Mouse (Mus musculus) thymus, postnatal 36 days (tissue): ENCODE data around the gene Pard3b.

Source experiments
- DNase-seq, 2 experiments: peaks; one replicate each; pipeline ENCODE4 v3.0.0; 2022; ENCODE audit warnings: mixed read lengths in 2 of 2

The Pard3b gene

DNA sequence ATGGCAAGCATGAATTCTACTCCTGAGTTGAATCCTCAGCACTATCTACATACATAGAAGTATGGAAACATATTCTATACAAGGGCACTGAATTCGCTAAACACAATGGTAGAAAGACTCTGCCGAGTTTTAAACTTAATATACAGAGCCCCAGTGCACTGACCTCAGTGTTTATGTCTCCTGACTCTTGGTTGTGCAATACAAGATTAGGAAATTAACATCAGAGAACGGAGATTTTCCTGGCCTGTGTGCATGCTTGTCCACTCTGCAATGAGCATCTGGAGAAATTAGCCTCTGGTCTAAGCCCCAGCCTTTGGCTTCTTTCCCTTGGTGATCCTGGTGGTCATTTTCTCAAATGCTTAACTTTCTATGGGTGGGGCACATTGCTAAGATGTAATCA lies 774.4 kb downstream of the Pard3b start:
- DNase-seq: no peak

GRCm38 (mm10) chr1:62414521-62414920 lies 775.9 kb downstream of the Pard3b start:
- DNase-seq: no peak

DNA sequence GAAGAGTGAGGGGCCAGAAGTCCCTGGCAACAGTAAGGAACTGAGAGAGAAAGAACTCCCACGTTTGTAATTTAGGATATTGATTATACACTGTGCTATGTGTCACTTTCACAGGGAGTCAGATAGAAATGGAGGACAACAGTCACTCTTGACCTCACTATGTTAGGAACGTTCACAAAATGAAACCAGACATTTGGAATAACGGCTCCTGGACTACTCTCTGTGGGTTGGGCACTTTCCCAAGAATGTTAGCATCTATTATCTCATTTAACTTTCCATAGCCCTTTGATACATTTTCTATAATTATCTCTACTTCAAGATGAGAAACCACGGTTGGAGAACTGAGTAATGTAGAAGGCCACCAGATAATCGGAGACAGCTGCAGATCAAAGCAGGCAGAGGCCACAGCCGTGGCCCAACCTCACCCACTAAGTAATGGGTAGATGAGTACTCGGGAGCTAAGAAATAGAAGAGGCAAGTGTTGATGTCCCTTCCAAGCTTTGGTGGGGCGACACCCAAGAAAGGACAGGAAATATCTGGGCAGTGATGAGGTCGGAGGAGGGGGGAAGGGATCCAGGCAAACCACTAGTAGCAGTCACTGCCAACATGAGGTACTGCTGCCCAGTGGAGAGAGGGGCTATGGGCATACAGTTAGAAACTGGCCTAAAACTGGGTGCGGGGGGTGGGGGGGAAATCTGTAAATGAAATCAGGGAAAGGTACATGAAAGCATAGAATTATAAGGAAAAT lies 778.2 kb downstream of the Pard3b start:
- no peak for DNase-seq

DNA sequence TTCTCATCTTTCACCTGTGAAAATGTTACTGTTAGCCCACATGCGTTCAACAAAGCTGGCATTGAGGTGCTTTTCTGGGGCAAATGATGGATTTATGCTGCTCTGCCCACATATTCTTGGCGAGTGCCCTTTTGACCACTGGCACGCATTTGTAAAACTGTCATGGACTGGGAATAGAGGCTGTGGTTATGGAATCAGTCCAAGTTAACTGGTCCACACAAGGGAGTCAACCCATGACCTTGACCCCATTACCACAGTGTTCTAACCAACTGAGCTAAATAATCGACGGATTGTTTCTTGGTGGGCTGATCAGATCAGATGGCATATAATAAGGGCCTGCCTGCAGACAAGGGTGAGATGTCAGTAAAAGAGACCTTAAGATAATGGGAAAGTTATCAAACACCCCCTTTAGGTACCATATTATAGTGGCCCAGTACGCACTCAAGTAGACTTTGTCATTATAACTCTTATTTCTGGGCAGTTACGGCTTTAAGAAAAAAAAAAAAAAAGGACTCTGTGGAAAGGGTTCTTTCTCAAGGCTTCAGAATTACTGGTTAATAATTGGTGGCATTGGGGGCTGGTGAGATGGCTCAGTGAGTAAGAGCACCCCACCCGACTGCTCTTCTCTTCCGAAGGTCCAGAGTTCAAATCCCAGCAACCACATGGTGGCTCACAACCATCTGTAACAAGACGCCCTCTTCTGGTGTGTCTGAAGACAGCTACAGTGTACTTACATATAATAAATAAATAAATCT lies 784.4 kb downstream of the Pard3b start:
- no peak for DNase-seq

GRCm38 (mm10) chr1:62425369-62425768 lies 786.7 kb downstream of the Pard3b start:
- no peak for DNase-seq

DNA sequence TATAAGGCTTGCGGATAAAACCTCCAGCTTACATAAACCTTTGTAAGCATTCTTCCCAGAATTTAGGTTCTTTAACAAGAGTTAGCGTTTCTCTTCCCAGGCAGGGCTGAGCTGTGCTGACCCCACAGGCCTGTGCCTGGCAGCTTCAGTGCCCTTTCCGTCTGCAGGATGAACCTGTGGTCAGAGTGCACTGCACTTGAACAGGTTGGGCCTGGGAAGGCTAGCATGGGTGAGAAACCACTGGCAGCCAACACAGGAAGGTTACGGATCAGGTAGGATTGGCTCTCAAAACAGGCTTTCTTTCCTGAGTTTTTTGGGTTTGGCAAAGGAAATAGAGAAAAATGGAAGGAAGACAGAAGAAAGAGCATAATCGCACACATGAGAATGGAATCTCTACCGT lies 790.1 kb downstream of the Pard3b start:
- no peak for DNase-seq

- DNase-seq: no peak
Observed at GRCm38 (mm10) chr1:62429333-62430182, 790.9 kb downstream of the Pard3b start.

- no peak for DNase-seq
Observed at GRCm38 (mm10) chr1:62431054-62431453, 792.4 kb downstream of the Pard3b start.

- no peak for DNase-seq
Observed at GRCm38 (mm10) chr1:62433891-62434290, 795.3 kb downstream of the Pard3b start.

DNA sequence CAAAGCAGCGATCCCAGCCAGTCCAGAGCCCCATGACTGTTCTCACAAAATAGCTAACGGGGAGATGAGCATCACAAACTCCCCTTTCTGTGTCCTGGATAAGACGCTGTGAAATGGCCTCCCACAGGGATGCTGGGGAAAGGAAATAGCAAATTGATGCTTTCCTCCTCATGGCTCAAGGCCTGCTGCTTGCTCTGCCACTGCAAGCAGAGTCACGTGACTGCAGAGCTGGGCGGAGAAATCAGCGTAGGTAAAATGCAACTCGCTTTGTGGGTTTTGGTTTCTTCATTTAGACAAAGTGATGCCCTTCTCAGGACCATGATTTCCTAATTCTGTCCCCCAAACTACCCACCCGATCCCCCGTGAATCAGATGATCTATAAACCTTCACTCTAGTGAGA lies 797.2 kb downstream of the Pard3b start:
- no peak for DNase-seq

GRCm38 (mm10) chr1:62436304-62436703 lies 797.7 kb downstream of the Pard3b start:
- DNase-seq: no peak

GRCm38 (mm10) chr1:62437493-62437892 lies 798.9 kb downstream of the Pard3b start:
- no peak for DNase-seq

DNA sequence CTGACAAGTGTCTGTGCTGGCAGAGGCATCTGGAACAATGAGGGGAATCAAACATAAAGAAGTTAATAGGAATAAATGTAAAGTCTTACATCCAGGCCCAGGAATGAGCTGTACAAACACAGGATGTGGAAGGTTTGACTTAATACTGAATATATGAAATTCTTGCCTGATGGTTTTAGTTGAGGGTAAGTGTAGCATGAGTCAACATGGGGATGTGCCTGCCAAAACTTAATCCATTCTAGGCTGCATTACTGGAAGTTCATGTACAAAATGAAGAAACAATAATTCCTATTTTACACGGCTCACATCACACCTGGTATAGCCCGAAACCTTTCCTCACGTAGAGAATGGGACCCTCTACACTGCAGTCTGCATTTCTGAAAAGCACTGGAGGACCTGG lies 805.8 kb downstream of the Pard3b start:
- no peak for DNase-seq

- DNase-seq: no peak
Observed at GRCm38 (mm10) chr1:62446818-62447217, 808.2 kb downstream of the Pard3b start.

DNA sequence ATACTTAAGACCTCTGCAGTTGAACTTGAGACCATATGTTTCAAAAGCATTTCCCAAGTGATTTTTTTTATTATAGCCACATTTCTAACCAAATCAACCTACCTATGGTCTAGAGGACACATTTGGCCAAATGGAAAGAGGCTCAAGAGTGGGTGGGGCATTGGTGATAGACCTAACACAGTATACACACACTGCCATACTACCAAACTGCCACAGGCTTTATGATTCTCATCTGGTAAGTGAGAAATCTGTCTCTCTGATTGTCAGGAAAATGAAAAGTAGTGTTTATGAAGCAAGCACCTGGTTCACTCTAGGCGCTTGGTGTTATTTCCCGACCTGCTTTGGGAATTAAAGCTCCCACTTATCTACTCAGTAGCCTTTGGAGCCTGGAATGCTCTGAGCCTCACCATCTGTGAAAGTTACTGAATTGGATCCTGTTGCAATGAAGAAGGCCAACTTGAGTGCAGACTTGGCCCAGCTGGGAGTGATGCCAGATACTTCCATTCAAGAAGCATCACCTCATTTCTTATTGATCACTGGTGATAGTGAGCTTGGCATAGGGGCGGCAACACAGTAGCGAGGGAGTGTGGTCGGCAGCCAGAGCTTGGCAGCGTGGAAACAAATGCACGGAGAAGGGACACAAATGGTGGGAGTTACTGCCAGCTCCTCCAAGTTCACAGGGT lies 810.7 kb downstream of the Pard3b start:
- no peak for DNase-seq

DNA sequence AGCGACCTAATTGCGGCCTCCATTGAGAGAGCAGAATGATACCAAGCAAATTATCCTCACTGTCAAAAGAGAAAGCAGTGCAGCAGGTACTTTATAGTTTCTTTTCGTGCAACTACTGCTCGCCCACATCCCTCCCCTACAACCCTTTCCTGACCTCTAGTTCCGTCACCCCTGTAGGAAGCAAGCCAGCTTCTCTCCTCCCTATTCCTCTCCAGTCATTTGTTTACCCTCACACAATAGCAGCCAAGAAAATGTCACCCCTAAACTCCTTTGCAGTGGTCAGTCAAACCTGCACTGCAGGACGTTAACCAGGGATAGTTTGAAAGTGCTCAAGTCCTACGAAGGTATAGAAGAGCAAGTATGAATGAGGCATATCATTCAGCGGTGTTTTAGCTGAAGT lies 826.9 kb downstream of the Pard3b start:
- no peak for DNase-seq

GRCm38 (mm10) chr1:62466544-62466943 lies 827.9 kb downstream of the Pard3b start:
- no peak for DNase-seq

- DNase-seq: no peak
Observed at GRCm38 (mm10) chr1:62483059-62483458, 844.4 kb downstream of the Pard3b start.

- no peak for DNase-seq
Observed at GRCm38 (mm10) chr1:62488871-62489270, 850.2 kb downstream of the Pard3b start.

- no peak for DNase-seq
Observed at GRCm38 (mm10) chr1:62499146-62499545, 860.5 kb downstream of the Pard3b start.

DNA sequence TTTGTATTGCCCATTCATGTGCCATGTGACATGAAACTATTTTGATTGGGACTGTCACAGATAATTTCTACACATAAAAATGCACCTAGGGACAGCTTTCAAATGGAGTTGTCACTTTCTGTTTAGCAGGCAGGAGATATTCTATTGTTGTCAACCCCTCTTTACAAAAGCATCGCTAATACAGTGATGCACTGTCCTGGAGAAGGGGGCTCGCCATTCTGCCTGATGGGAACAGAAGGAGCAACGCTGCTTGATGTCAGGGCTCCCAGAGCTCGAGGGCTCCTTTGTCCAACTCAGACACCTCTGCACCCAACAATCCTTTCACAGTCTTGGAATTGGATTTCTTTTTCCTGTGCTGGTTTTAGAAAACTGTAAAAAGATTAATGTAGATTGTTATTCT lies 871.9 kb downstream of the Pard3b start:
- no peak for DNase-seq

DNA sequence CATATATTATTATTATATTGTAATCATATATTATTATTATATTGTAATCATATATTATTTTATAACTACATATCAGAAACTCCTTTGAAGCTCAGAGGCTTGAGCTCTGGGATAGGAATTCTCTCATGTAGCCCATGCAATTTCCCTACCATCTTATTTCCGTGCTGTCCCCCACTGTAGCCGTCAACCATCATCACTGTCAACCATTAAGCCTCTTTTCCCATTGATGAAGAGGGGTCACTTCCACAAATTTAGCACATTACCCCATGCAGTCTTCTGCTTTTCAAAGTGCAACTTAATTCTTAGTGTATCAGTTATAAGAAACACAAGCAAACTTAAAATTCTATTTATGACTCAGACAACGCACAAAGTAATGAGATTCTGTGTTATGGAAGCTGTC lies 873.1 kb downstream of the Pard3b start:
- no peak for DNase-seq
